Mouse (Mus musculus) bone marrow, adult 2 months (tissue): ENCODE results near the gene Prr5l.

Experiments
- CTCF ChIP-seq: fragments of 200-500 bp; IDR thresholded peaks from 2 replicates; pipeline ENCODE4 v1.5.1; 2011; ENCODE audit warnings: low read length, control low read depth; ENCODE audit not compliant: control insufficient read depth, insufficient read depth
- POLR2A ChIP-seq: fragments of 200-500 bp; IDR thresholded peaks from 2 replicates; pipeline ENCODE4 v1.6.1; 2011; ENCODE audit warnings: low read depth, mild to moderate bottlenecking, control low read depth, low read length, borderline replicate concordance; ENCODE audit not compliant: control insufficient read depth

DNA sequence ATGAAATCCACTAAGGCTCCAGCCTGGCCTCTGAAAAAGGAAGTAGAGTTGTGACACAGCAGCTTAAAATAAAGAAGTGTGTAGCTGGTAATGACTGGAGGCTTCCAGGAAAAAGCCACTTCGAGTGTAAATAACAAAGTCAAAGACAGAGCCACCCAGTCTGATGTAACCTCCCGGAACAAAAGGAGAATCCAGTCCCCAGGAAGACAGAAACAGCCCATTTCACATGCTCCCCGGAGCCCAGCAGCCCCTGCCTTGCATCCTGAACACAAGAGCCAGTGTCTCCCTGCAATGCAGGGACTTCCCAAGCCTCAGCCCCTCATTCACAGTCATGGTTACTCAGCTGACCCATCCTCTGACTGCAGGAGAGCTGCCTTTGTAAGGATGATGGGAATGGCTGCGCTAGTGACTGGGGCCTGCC is 101.5 kb downstream of the Prr5l start:
- TF ChIP-seq POLR2A (no peak), CTCF (no peak)
